Mouse (Mus musculus): Measurements from ENCODE around the gene Fpr-rs3. TPM values are rescaled to one million over a fixed set of nuclear protein-coding genes. Genes with fewer than 3 reads are reported as not detected.

The Fpr-rs3 gene
- polyA plus RNA-seq (2015; fragmentation: Illumina TruSeq; extraction: RNeasy Lipid Tissue Mini Kit (QIAGEN cat#74804); ENCODE audit: low read depth, low replicate concordance): not detected

DNA sequence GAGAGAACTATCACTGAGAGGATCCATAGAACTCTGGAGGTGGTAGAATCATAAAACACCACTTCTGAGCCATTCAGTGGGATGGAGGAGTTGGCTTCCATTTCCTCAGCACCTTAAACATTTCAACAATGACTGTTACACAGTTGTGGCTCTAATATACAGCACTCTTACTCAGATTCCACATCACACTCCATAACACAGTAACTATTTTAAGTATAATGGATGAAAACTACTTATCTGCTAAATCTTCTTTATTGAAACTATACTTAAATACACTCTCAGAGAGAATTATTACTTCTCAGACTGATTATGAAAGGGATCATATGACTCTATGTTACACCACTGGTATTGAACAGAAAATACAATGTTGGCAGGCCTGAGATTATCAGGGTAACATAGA, at the start of gene Fpr-rs3:
Gene Fpr-rs3 (minus strand): TSS at position 101 of the 400 bp plus-strand sequence.

GRCm38 (mm10) chr17:20596323-20596722, 28.4 kb downstream of the Fpr-rs3 start, which contains the start of gene Vmn2r110:
Gene Vmn2r110 (minus strand): TSS chr17:20596423.

Other genes starting within 250 kb of the Fpr-rs3 start
- gene Vmn1r224, start 210.7 kb downstream of the Fpr-rs3 start, polyA plus RNA-seq (2015; fragmentation: Illumina TruSeq; extraction: RNeasy Lipid Tissue Mini Kit (QIAGEN cat#74804); ENCODE audit: low read depth, low replicate concordance): not detected
- not detected for gene Vmn2r108, start 143.5 kb downstream of the Fpr-rs3 start, polyA plus RNA-seq (2015; fragmentation: Illumina TruSeq; extraction: RNeasy Lipid Tissue Mini Kit (QIAGEN cat#74804); ENCODE audit: low read depth, low replicate concordance)
- not detected for gene Vmn1r225, start 126.7 kb downstream of the Fpr-rs3 start, polyA plus RNA-seq (2015; fragmentation: Illumina TruSeq; extraction: RNeasy Lipid Tissue Mini Kit (QIAGEN cat#74804); ENCODE audit: low read depth, low replicate concordance)
- gene Vmn2r109, start 60.1 kb downstream of the Fpr-rs3 start, polyA plus RNA-seq (2015; fragmentation: Illumina TruSeq; extraction: RNeasy Lipid Tissue Mini Kit (QIAGEN cat#74804); ENCODE audit: low read depth, low replicate concordance): not detected
- not detected for gene Vmn2r110, start 28.5 kb downstream of the Fpr-rs3 start, polyA plus RNA-seq (2015; fragmentation: Illumina TruSeq; extraction: RNeasy Lipid Tissue Mini Kit (QIAGEN cat#74804); ENCODE audit: low read depth, low replicate concordance)
- not detected for gene Vmn1r226, start 58.0 kb upstream of the Fpr-rs3 start, polyA plus RNA-seq (2015; fragmentation: Illumina TruSeq; extraction: RNeasy Lipid Tissue Mini Kit (QIAGEN cat#74804); ENCODE audit: low read depth, low replicate concordance)
- not detected for gene Vmn1r227, start 105.0 kb upstream of the Fpr-rs3 start, polyA plus RNA-seq (2015; fragmentation: Illumina TruSeq; extraction: RNeasy Lipid Tissue Mini Kit (QIAGEN cat#74804); ENCODE audit: low read depth, low replicate concordance)
- gene Vmn1r228, start 161.3 kb upstream of the Fpr-rs3 start, polyA plus RNA-seq (2015; fragmentation: Illumina TruSeq; extraction: RNeasy Lipid Tissue Mini Kit (QIAGEN cat#74804); ENCODE audit: low read depth, low replicate concordance): not detected
- gene Vmn1r229, start 186.7 kb upstream of the Fpr-rs3 start, polyA plus RNA-seq (2015; fragmentation: Illumina TruSeq; extraction: RNeasy Lipid Tissue Mini Kit (QIAGEN cat#74804); ENCODE audit: low read depth, low replicate concordance): not detected
- not detected for gene Vmn1r230, start 215.6 kb upstream of the Fpr-rs3 start, polyA plus RNA-seq (2015; fragmentation: Illumina TruSeq; extraction: RNeasy Lipid Tissue Mini Kit (QIAGEN cat#74804); ENCODE audit: low read depth, low replicate concordance)

Data from brain, adult 10 weeks (tissue).